Mouse (Mus musculus): Measurements from ENCODE around the gene Naf1. TPM values are rescaled to one million over a fixed set of nuclear protein-coding genes. Genes with fewer than 3 reads are reported as not detected.

The Naf1 gene
- polyA plus RNA-seq, 1 experiment from 2014 or later: 2.1 TPM

DNA sequence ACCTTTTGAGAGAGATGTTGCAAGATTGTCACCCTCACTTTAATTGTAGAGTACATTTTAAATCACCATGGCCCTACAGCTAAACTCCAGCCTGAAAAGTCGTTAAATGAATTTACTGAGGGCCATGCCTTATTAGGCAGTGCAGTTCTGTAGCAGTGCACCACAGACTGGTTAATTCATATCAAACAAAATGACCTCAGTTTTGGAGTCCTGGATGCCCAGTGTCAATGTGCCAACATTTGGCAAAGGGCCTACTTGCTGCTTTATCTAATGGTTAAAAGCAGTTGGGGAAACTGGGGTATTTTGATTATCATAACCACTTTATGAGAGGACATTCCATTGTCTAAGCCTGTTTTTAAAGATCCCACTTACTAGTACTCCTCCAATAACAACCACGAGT is 31.9 kb downstream of the Naf1 start:
- Histone ChIP-seq H3K27ac (ENCODE audit: low read depth, low read length) (no peak overlapping the region), H3K36me3 (ENCODE audit: control insufficient read depth, insufficient read depth, low read length) (peaks cover 5% of the 10 kb centered on the region; the same call in 1 of the 2 replicates), H3K4me1 (ENCODE audit: control insufficient read depth, insufficient read depth, low read depth, low read length) (no peaks in the 10 kb centered on the region), H3K9me3 (ENCODE audit: control insufficient read depth, low read length) (no peaks in the 10 kb centered on the region), H3K4me3 (ENCODE audit: low read length) (no peak overlapping the region), H3K27me3 (replicated peaks; ENCODE audit: control insufficient read depth, insufficient read depth, low read length) (no peaks in the 10 kb centered on the region), H3K4me2 (ENCODE audit: low read length) (no peak overlapping the region), H3K9ac (ENCODE audit: low read depth, low read length) (no peak overlapping the region)
- ATAC-seq: no peak
- WGBS: 89% methylated on average over 2 of the region's 2 CpGs

DNA sequence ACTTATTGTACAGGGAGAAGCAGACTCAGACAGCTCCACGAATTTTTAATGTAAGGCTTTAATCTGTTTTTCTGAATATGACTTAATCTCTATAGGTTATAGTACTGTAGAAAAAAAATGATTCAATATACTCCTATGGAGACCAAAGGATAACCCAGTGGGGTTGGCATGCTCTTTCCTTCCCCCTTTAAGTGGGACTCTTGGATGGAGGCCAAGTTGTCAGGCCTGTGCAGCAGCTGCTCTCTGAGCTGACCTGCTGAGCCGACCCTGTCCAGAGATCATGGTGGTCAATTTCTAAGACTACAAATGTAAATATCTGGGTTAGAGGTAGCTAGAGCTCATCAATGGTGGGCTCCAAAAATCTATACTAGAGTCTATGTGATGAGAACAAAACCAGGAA is 45.0 kb downstream of the Naf1 start:
- no peak overlapping the region for H3K4me3 ChIP-seq (ENCODE audit: low read length)
- H3K27ac ChIP-seq (ENCODE audit: low read depth, low read length): no peak overlapping the region
- 67% methylated on average over 2 of the region's 2 CpGs for WGBS
- H3K36me3 ChIP-seq (ENCODE audit: control insufficient read depth, insufficient read depth, low read length): no peaks in the 10 kb centered on the region
- H3K27me3 ChIP-seq (replicated peaks; ENCODE audit: control insufficient read depth, insufficient read depth, low read length): no peaks in the 10 kb centered on the region
- H3K4me1 ChIP-seq (ENCODE audit: control insufficient read depth, insufficient read depth, low read depth, low read length): no peaks in the 10 kb centered on the region
- no peak overlapping the region for H3K9ac ChIP-seq (ENCODE audit: low read depth, low read length)
- H3K9me3 ChIP-seq (ENCODE audit: control insufficient read depth, low read length): no peaks in the 10 kb centered on the region
- H3K4me2 ChIP-seq (ENCODE audit: low read length): no peak overlapping the region
- ATAC-seq: no peak

- H3K27me3 ChIP-seq (replicated peaks; ENCODE audit: control insufficient read depth, insufficient read depth, low read length): no peaks in the 10 kb centered on the region
- H3K4me3 ChIP-seq (ENCODE audit: low read length): no peak overlapping the region
- 96% methylated on average over 4 of the region's 4 CpGs for WGBS
- no peak for ATAC-seq
- no peak overlapping the region for H3K4me2 ChIP-seq (ENCODE audit: low read length)
- H3K9me3 ChIP-seq (ENCODE audit: control insufficient read depth, low read length): no peaks in the 10 kb centered on the region
- H3K9ac ChIP-seq (ENCODE audit: low read depth, low read length): no peak overlapping the region
- H3K27ac ChIP-seq (ENCODE audit: low read depth, low read length): no peak overlapping the region
- no peaks in the 10 kb centered on the region for H3K36me3 ChIP-seq (ENCODE audit: control insufficient read depth, insufficient read depth, low read length)
- no peaks in the 10 kb centered on the region for H3K4me1 ChIP-seq (ENCODE audit: control insufficient read depth, insufficient read depth, low read depth, low read length)
These were observed 45.5 kb downstream of the Naf1 start for GRCm38 (mm10) chr8:66905557-66905956.

- no peak overlapping the region for H3K4me3 ChIP-seq (ENCODE audit: low read length)
- H3K9me3 ChIP-seq (ENCODE audit: control insufficient read depth, low read length): no peaks in the 10 kb centered on the region
- H3K27me3 ChIP-seq (replicated peaks; ENCODE audit: control insufficient read depth, insufficient read depth, low read length): no peaks in the 10 kb centered on the region
- H3K9ac ChIP-seq (ENCODE audit: low read depth, low read length): no peak overlapping the region
- H3K36me3 ChIP-seq (ENCODE audit: control insufficient read depth, insufficient read depth, low read length): no peaks in the 10 kb centered on the region
- H3K4me2 ChIP-seq (ENCODE audit: low read length): no peak overlapping the region
- 86% methylated on average over 8 of the region's 8 CpGs for WGBS
- ATAC-seq: no peak
- H3K27ac ChIP-seq (ENCODE audit: low read depth, low read length): no peak overlapping the region
- no peaks in the 10 kb centered on the region for H3K4me1 ChIP-seq (ENCODE audit: control insufficient read depth, insufficient read depth, low read depth, low read length)
These were observed 46.1 kb downstream of the Naf1 start for GRCm38 (mm10) chr8:66906116-66906515.

DNA sequence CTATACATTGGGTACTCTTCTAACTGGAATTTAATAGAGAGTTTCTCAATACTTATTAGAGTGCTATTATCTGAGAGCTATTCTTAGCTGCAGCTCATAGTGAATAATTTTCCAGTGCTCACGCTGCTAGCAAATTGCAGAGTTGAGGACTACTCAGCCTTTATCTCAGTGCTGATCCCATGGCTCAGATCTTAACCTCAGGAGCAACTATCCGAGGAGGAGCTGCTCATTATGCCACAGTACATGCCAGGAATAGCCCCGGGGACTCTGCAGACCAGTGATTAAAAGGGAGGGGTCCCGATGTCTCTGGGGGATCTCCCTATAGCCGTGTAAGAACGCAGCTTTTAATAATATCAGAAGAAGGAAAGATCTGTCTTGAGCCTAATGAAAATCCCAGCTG is 50.7 kb downstream of the Naf1 start:
- 0 out of 2 replicates have a peak overlapping the region, but pooled peaks have one; percentile 22 for H3K4me2 ChIP-seq (ENCODE audit: low read length)
- 18% methylated on average over 6 of the region's 6 CpGs for WGBS

DNA sequence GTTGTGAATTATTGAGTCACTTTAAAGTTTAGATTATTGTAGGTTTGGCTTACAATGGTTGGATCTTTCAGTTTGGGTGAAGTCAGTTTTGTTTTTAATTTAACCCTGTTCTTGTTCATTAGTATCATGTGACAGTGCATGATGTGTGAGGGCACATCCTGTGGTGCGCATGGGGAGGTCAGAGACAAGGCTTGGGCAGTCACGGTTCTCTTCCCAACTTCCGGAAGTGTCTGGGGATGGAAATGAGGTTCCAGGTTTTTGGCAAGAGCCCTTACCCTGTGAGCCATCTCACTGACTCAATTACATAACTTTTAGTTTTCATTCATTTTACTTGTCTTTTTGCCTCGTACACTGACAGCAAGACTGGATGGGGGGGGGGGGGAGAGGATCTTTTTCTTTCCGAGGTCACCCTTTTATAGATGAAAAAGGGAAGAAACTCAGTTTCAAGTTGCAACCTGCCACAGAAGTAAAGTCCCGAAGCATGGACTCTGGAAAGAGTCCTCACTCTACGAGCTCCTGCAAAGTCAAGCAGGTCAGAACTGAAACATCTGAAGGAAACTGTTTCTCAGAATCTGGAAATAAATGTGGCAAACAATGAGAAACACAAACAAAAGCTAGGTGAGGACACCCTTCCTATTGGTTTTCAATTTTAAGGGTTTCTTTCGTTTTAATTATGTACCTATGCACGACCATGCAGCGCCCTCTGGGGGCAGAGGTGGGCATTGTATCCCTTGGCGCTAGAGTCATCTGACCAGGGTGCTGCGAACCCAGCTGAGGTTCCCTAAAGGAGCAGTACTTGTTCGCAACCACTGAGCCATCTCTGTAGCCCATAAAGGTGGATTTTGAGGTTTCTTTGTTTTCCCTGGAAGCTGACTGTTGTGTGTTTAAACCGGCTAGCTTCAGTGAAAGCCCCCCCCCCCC is 53.9 kb downstream of the Naf1 start:
- Histone ChIP-seq H3K4me1 (ENCODE audit: control insufficient read depth, insufficient read depth, low read depth, low read length) (no peaks in the 10 kb centered on the region), H3K9me3 (ENCODE audit: control insufficient read depth, low read length) (0 out of 2 replicates have a peak, but pooled peaks cover 2% of the 10 kb centered on the region), H3K4me3 (ENCODE audit: low read length) (no peak overlapping the region), H3K9ac (ENCODE audit: low read depth, low read length) (no peak overlapping the region), H3K27me3 (replicated peaks; ENCODE audit: control insufficient read depth, insufficient read depth, low read length) (no peaks in the 10 kb centered on the region), H3K4me2 (ENCODE audit: low read length) (no peak overlapping the region), H3K36me3 (ENCODE audit: control insufficient read depth, insufficient read depth, low read length) (no peaks in the 10 kb centered on the region), H3K27ac (ENCODE audit: low read depth, low read length) (no peak overlapping the region)
- ATAC-seq: no peak
- 70% methylated on average over 14 of the region's 14 CpGs for WGBS

More for the DNA sequence above, 50.7 kb downstream of the Naf1 start:
- H3K4me1 ChIP-seq (ENCODE audit: control insufficient read depth, insufficient read depth, low read depth, low read length): no peaks in the 10 kb centered on the region
- H3K9ac ChIP-seq (ENCODE audit: low read depth, low read length): no peak overlapping the region
- H3K4me3 ChIP-seq (ENCODE audit: low read length): no peak overlapping the region
- H3K36me3 ChIP-seq (ENCODE audit: control insufficient read depth, insufficient read depth, low read length): no peaks in the 10 kb centered on the region
- H3K27me3 ChIP-seq (replicated peaks; ENCODE audit: control insufficient read depth, insufficient read depth, low read length): no peaks in the 10 kb centered on the region
- peak; percentile 86 for ATAC-seq
- no peak overlapping the region for H3K27ac ChIP-seq (ENCODE audit: low read depth, low read length)
- 0 out of 2 replicates have a peak, but pooled peaks cover 2% of the 10 kb centered on the region for H3K9me3 ChIP-seq (ENCODE audit: control insufficient read depth, low read length)

- no peak for ATAC-seq
These were observed 56.0 kb downstream of the Naf1 start for GRCm38 (mm10) chr8:66916056-66916455.

DNA sequence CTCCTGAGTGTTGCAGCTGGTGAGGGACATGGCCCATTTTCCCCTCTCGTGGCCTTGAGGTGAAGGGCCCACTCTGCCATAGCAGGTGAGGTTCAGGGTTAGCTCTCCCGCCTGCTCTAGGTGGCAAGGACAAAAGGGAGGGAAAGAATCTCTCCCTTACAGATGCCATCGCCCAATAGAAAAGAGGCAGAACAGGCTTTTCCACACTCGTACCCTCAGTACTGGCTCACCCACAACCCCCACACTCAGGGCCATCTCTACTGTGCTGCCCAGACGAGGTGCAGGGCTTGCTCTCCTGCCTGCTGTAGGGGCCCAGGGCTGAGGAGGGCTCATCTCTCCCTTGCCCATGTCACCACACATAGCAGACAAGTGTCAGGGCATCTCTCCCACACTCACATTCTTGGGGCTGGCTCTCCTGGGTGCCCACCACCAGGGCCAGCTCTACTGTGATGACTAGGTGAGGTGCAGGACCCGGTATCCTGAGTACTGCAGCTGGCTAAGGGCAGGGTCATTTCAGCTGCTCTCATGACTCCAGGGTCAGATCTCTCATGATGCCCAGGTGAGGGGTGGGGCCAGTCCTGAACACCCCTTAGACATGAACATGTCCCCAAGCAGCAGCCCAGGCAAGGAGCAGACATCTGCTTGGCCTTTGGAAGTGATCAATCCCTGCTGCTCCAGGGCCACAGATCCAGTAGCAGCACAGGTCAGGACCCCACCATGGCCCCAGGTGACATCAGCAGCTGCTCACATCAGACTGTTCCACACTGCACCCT is 57.9 kb downstream of the Naf1 start:
- WGBS: 73% methylated on average over 6 of the region's 6 CpGs
- H3K9ac ChIP-seq (ENCODE audit: low read depth, low read length): no peak overlapping the region
- ATAC-seq: peak; percentile 42; the same call in 1 of the 2 replicates

More at GRCm38 (mm10) chr8:66916056-66916455, 56.0 kb downstream of the Naf1 start:
- no peak overlapping the region for H3K4me2 ChIP-seq (ENCODE audit: low read length)
- H3K9ac ChIP-seq (ENCODE audit: low read depth, low read length): no peak overlapping the region
- H3K27me3 ChIP-seq (replicated peaks; ENCODE audit: control insufficient read depth, insufficient read depth, low read length): no peaks in the 10 kb centered on the region
- 63% methylated on average over 7 of the region's 7 CpGs for WGBS
- no peak overlapping the region for H3K27ac ChIP-seq (ENCODE audit: low read depth, low read length)
- H3K36me3 ChIP-seq (ENCODE audit: control insufficient read depth, insufficient read depth, low read length): no peaks in the 10 kb centered on the region
- 0 out of 2 replicates have a peak, but pooled peaks cover 4% of the 10 kb centered on the region for H3K9me3 ChIP-seq (ENCODE audit: control insufficient read depth, low read length)
- H3K4me3 ChIP-seq (ENCODE audit: low read length): no peak overlapping the region
- no peaks in the 10 kb centered on the region for H3K4me1 ChIP-seq (ENCODE audit: control insufficient read depth, insufficient read depth, low read depth, low read length)

GRCm38 (mm10) chr8:66918471-66918870 is 58.5 kb downstream of the Naf1 start:
- Histone ChIP-seq H3K27me3 (replicated peaks; ENCODE audit: control insufficient read depth, insufficient read depth, low read length) (no peaks in the 10 kb centered on the region), H3K9ac (ENCODE audit: low read depth, low read length) (no peak overlapping the region), H3K4me1 (ENCODE audit: control insufficient read depth, insufficient read depth, low read depth, low read length) (no peaks in the 10 kb centered on the region), H3K4me3 (ENCODE audit: low read length) (no peak overlapping the region), H3K4me2 (ENCODE audit: low read length) (no peak overlapping the region), H3K27ac (ENCODE audit: low read depth, low read length) (no peak overlapping the region), H3K36me3 (ENCODE audit: control insufficient read depth, insufficient read depth, low read length) (no peaks in the 10 kb centered on the region), H3K9me3 (ENCODE audit: control insufficient read depth, low read length) (0 out of 2 replicates have a peak, but pooled peaks cover 4% of the 10 kb centered on the region)
- 69% methylated on average over 4 of the region's 4 CpGs for WGBS
- ATAC-seq: no peak

More for the DNA sequence above, 57.9 kb downstream of the Naf1 start:
- Histone ChIP-seq H3K27me3 (replicated peaks; ENCODE audit: control insufficient read depth, insufficient read depth, low read length) (no peaks in the 10 kb centered on the region), H3K4me1 (ENCODE audit: control insufficient read depth, insufficient read depth, low read depth, low read length) (no peaks in the 10 kb centered on the region), H3K36me3 (ENCODE audit: control insufficient read depth, insufficient read depth, low read length) (no peaks in the 10 kb centered on the region), H3K4me3 (ENCODE audit: low read length) (no peak overlapping the region), H3K4me2 (ENCODE audit: low read length) (no peak overlapping the region), H3K27ac (ENCODE audit: low read depth, low read length) (no peak overlapping the region), H3K9me3 (ENCODE audit: control insufficient read depth, low read length) (0 out of 2 replicates have a peak, but pooled peaks cover 4% of the 10 kb centered on the region)

Measured in hindbrain, embryonic 16.5 days (tissue).